Mouse (Mus musculus): Measurements from ENCODE around the gene Kctd17.

The Kctd17 gene

GRCm38 (mm10) chr15:78414157-78414556 lies 14.2 kb upstream of the Kctd17 start:
- DNase-seq (ENCODE audit: low spot score) = no peak

DNA sequence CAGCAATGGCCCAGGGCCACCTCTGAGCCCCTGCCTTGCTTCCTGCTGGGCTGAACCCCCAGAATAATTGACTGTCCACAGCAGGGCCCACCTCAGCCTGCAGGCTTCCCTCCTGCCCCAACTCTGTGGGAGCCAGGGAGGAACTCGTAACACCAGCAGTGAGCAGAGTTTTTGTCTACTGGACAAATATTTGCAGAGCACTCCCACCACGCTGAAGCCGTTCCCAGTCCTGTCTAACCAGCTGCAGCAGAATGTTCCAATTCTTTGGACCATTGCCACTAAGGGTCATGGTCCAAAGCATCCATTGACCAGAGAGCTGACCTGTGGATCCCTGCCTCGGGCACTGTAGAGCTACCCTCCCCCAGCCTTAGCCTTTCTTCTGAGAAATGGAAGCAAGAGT lies 11.4 kb upstream of the Kctd17 start:
- DNase-seq (ENCODE audit: low spot score) = no peak

GRCm38 (mm10) chr15:78420395-78420794 lies 8.0 kb upstream of the Kctd17 start:
- no peak for DNase-seq (ENCODE audit: low spot score)

GRCm38 (mm10) chr15:78422046-78422956 lies 6.1 kb upstream of the Kctd17 start:
- DNase-seq (ENCODE audit: low spot score) = peak; percentile 67

DNA sequence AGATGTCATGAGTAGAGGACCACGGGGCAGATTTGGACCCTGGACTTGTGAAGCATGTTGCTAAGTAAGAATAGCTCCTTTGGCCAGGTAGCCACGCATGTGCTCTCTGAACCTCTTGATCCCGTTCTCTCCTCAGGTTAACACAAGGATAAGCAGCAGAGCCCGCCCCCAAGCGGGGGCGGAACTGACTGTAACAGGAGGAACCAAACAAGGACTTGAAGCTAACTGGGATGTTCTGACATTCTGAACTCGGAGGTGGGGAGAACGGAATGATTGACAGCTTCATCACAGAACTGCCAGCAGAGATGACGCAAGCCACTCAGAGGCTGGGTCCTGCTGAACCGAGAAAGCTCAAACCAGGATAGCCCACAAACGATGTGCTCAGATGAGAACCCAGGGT lies 3.9 kb upstream of the Kctd17 start:
- no peak for DNase-seq (ENCODE audit: low spot score)

- no peak for DNase-seq (ENCODE audit: low spot score)
Observed at GRCm38 (mm10) chr15:78425230-78425629, 3.1 kb upstream of the Kctd17 start.

DNA sequence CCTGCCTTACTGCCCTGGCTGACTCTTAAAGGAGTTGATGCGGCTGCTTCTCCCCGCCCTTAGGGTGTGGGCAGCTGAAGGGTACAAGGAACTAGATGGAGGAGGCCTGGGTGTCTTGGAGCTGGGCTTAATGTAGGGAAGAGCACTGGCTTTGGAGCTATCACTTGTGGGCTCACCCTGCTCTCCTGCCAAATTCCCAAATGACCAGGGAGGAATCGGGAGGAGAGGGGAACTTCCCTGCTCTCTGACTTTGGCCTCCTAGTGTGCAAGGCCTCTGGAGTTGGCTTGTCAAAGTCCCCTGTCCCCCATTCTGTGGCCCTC lies 735 bp downstream of the Kctd17 start:
- no peak for DNase-seq (ENCODE audit: low spot score)

DNA sequence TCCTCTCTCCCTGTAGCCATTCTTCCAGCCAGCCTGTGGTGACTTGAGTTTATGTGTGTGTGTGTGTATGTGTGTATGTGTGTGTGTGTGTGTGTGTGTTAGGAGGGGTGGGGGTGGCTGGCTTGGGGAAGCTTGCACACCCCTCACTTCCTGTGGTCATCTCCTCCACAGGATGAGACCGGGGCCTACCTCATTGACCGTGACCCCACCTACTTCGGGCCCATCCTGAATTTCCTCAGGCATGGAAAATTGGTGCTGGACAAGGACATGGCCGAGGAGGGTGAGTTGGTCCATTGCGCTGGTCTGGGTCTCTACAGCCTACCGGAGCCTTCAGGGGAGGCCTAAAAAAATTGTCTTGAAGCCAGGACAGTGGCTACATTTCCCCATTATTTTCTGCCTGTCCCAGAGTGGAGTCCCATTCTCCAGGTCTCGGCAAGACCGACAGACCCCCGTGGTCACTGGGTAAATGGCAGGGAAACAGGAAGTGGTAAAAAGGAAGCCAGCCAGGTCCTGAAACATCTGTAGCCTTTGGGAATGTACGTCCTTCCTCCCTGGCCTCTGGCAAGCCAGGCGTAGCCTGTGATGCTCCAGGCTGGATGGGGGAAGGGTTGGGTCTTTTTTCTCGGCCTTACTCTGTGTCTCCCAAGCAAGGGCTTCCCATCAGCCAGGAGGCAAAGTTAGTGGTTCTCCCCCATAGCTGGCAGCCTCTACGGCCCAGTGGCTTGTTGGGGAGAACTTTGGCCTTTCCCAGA lies 1.7 kb downstream of the Kctd17 start:
- DNase-seq (ENCODE audit: low spot score) = no peak

GRCm38 (mm10) chr15:78430874-78431273 lies 2.5 kb downstream of the Kctd17 start:
- no peak for DNase-seq (ENCODE audit: low spot score)

GRCm38 (mm10) chr15:78431541-78432121 lies 3.3 kb downstream of the Kctd17 start:
- DNase-seq (ENCODE audit: low spot score) = no peak

DNA sequence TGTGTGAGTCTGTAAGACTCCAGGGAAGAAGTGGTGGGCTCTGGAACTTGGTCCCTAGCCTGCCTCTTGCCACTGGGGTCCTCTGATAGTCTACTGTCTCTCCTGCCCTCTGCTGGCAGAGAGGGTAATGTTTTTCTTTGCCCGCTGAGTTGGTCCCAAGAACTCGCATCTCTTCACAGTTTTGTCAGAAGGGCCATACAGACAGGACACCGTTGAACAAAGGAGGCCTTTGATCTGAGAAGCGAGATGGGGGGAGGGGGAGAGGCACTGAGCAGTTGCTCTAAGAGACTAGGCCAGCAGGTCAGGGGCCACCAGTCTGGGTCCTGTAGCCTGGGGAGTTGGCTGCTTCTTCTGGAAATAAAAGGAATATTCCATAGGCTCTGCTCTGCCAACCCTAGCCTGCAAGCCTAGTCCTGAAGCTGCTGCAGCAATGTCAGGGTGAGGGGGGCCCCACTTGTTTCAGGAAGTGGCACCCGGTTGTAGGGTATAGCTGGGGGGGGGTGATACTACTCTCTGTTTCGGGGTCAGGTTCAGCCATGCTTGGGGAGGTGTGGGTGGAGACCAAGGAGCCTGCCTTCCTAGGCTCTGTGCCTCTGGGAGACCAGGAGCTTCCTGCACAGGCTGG lies 6.6 kb downstream of the Kctd17 start:
- DNase-seq (ENCODE audit: low spot score) = no peak

GRCm38 (mm10) chr15:78435681-78436080 lies 7.3 kb downstream of the Kctd17 start:
- no peak for DNase-seq (ENCODE audit: low spot score)

DNA sequence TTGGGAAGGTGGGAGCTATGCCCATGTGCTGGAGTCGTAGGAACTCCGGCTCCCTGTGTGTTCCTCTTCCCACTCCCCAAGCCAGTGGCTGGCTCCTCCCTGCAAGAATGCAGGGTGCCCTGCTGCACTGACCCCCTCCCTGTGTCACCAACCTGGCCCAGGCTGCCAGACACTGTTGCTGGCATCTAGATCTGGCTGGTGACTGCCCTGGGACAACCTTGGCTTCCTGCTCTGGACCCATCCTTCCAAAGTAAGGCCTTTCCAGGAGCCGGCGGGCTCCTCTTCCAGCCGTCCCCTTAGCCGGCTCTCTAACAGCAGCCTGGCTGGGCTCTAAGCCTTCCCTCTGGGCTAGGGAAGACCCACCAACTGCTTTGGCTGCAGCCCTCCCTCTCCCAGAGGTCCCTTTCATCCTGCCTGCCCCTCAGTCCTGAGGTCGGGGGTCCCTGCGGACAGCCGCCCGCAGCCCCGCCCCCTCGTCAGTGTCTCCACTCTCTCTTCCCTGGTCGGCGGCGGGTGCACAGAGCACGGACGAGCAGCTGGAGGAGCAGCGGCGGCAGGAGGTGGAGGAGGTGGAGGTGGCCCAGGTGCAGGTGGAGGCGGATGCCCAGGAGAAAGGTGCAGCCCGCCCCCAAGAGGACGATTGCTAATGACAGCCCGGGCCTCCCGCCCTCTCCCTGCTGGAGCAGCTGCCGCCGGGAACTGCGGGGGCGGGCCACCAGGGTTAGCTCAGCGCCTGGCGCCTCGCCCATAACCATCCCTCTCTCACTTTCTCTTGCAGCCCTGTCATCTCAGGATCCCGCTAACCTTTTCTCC lies 8.2 kb downstream of the Kctd17 start:
- DNase-seq (ENCODE audit: low spot score) = peak; percentile 85

DNA sequence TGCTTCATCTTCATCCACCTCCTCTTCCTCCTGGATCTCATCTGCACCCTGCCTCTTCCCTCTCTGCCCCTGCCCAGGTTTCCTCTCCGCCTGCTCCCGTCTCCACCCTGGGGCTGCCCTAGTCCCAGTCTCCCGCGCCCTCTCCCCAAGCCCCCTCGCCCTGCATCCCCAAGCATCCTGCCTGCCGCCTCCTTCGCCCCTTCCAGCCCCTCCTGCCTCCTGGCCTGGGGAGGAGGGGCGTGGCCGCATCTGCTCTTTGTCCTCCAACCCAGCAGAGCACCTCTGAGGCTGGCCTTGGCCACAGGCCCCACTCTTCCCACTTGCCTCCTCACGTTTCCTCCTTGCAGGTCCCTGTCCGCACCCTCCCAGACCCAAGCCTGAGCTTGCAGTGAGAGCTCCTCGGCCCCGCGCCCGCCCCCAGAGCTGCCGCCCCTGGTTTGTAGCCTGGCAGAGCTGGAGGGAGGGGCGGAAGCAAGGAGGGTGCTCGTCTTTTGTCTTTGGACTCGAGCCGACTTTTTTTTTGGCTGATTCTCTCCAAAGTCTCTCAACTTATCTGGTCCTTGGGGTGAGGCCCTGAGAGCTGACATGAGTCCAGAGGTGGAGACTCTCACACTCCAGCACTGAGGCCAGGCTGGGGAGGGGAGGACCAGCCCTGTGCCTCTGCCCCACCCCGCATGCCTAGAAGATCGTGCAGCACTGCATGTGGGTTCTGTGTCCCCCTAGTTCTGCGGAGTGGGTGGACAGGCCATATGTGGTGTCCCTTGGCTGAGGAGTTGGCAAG lies 9.1 kb downstream of the Kctd17 start:
- DNase-seq (ENCODE audit: low spot score) = peak; percentile 53

DNA sequence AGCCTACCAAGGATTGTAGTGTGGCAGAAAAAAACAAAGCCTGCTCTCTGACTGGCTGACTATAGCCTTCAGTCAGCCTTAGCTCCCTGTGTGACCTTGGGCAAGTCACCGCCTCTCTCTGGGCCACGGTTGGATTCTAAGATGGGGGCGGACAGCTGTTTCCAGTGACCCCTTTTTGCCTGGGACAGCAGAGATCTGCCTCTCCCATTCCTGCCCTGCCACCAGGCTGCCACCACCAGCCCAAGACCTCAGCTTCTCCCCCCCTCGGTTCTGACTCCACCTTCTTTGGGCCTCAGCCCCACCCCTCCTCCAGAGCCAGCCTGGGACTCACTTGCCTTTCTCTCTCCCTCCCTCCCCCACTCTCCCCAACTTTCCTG lies 9.6 kb downstream of the Kctd17 start:
- DNase-seq (ENCODE audit: low spot score) = no peak

DNA sequence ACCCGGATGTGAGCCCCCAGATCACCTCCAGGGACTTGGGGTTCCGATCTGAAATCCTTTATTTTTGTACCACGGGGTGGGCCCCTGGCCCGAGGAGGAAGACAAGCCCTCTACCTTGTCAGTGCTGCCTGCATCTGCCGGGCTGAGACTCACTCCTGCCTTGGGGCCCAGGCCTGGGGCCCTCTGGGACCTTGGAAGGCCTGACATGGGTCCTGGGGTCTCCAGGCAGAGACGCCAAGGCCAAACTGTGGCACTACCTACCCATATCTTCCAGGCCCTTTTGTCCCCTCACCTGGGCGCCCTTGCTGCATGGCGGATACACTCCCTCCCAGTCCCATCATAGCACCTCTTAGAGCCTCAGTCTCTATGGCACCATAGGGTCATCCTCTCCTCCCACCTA lies 10.1 kb downstream of the Kctd17 start:
- DNase-seq (ENCODE audit: low spot score) = no peak

- DNase-seq (ENCODE audit: low spot score) = no peak
Observed at GRCm38 (mm10) chr15:78438973-78439372, 10.6 kb downstream of the Kctd17 start.

DNA sequence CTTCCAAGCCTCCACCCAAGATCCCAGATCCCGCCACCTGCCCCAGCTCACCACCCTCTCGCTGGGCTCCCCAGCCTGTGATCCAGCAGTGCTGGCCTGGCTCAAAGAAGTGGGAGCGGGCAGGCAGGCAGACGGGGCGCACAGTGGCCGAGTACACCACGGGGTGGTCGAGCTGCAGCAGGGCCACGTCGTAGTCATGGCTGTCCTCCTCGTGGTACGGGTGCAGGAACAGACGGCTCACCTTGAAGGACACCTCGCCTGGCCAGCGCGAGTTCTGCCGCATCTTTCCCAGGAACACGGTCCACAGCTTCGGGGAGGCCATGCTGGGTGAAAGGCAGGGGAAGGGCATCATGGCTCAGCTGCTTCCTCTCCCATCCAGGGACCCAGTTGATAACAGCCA lies 13.9 kb downstream of the Kctd17 start:
- DNase-seq (ENCODE audit: low spot score) = no peak

DNA sequence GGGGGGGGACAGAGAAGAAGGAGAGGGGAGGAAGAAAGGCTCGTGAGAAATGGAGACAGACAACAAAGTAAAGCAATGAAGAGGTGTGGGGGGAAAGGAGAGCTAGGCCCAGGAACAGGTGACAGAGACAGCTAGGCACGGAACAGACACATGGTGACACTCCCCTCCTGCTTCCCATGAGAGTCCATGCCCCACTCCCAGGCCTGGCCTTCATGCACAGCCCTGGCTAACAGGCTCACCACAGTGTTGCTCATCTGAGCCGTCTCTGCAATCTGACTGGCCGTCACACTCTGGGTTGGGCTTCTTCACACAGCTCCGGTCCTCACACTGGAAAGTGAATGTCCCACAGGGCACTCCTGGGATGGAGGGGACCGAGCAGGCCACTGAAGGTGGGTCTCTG lies 15.5 kb downstream of the Kctd17 start:
- DNase-seq (ENCODE audit: low spot score) = no peak

DNA sequence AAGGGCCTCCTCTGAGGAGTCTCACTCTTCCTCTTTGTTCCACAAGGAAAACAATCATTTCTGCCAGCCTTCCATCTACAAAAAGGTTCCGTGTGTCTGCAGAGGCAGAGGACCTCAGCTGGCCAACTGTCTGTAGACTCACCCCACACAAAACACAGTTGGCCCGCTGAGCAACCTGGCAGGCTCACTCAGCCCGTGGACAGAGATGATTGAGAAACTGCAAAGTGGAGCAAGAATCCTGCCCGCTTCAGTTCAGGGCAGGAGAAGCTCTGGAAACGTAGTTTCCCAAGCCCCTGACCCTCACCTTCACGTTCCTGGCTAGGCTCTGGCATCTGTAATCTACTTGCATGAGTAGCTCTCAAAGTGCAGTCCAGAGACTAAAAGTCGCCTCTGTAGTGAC lies 18.8 kb downstream of the Kctd17 start:
- DNase-seq (ENCODE audit: low spot score) = no peak
